Mouse (Mus musculus) common myeloid progenitor, adult 5-6 weeks (primary cell): ENCODE measurements at regions not wholly inside any gene's neighbourhood (a gene's known extent, or its start where the extent isn't known, plus 50 kb on each side); places are given as distances from the start of the nearest gene placed in this dataset.
A peak's percentile ranks its signal among the peaks of the same experiment; 100 is the strongest.
"Not testable (repeated sequence)": the region's sequence is repeated elsewhere in the genome, so short reads cannot be mapped to it uniquely, and the experiment has no call there.

ENCODE experiments used
- ATAC-seq: replicated peaks from 2 replicates; pipeline ENCODE4 v1.8.0; 2016; ENCODE audit warnings: low read depth, mild to moderate bottlenecking, moderate TSS enrichment, inconsistent platforms; ENCODE audit not compliant: poor library complexity, severe bottlenecking

- peak; percentile 66 for ATAC-seq
Measured at GRCm38 (mm10) chr6:95058017-95058416, 59.0 kb upstream of the Kbtbd8 start.

DNA sequence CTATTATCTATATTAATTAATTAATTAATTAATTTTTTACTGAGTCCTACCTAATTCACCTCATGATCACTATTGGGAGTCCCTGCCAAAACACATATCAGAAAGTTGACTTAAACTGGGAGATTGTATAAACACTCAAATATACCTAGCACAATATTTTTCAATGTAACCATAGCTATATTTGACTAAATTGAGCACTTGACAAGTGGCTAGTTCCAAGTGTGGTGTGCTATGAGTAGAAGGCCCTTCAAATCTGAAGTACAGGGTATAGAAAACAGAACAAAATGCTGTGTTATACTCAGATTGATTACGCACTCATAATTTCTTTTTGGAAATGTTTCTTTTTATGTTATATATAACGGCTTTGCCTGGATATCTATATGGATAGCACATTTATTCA lies 60.8 kb upstream of the Kbtbd8 start:
- no peak for ATAC-seq

- peak; percentile 85 for ATAC-seq
Measured at GRCm38 (mm10) chr6:95053717-95054382, 63.2 kb upstream of the Kbtbd8 start.

DNA sequence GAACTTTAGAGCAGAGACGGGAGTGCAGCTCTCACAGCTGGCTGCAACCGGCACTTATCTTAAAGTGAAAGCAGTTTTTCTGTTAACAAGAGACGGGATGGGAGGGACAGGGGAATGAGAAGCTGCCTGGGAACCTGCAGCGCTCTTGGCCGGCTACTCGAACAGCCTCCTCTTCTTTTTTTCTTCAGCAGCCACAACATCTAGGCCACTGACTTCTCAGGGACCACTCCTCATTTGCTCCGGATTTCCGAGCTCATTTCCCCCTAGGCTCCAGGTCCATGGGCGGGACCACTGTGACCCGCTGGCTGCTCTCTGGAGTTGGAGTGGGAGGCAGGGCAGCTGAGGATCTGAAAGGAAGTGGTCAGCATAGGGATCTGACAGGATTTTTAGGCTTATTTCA lies 75.7 kb upstream of the Kbtbd8 start:
- not testable (repeated sequence) for ATAC-seq

GRCm38 (mm10) chr6:95024239-95024638 lies 92.8 kb upstream of the Kbtbd8 start:
- ATAC-seq = no peak

DNA sequence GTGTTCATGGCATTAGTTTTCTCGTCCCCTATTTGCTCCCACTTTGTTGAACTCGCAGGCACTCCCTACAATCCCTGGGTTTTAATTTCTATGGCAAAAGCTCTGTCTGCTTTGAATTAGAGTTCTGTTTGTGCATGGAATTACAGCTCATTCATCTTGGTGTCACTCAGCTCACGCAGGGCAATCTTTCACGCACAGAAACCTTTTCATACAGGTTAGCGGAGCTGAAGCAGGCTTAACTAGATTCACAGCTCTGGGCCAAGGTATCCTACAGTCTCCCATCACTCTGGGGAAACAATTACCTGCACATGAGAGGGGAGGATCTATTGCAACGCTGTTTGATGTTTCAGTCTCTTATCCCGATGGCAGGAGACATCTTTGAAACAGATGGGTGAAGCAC lies 95.3 kb upstream of the Kbtbd8 start:
- ATAC-seq = no peak

GRCm38 (mm10) chr6:95017911-95018310 lies 99.1 kb upstream of the Kbtbd8 start:
- peak; percentile 50; the same call in 1 of the 2 replicates for ATAC-seq

- ATAC-seq = no peak
Measured at GRCm38 (mm10) chr6:95017484-95017883, 99.6 kb upstream of the Kbtbd8 start.

- no peak for ATAC-seq
Measured at GRCm38 (mm10) chr6:95013096-95013495, 103.9 kb upstream of the Kbtbd8 start.

GRCm38 (mm10) chr6:95006485-95006884 lies 110.6 kb upstream of the Kbtbd8 start:
- ATAC-seq = no peak

- ATAC-seq = no peak
Measured at GRCm38 (mm10) chr6:95003716-95004115, 113.3 kb upstream of the Kbtbd8 start.

DNA sequence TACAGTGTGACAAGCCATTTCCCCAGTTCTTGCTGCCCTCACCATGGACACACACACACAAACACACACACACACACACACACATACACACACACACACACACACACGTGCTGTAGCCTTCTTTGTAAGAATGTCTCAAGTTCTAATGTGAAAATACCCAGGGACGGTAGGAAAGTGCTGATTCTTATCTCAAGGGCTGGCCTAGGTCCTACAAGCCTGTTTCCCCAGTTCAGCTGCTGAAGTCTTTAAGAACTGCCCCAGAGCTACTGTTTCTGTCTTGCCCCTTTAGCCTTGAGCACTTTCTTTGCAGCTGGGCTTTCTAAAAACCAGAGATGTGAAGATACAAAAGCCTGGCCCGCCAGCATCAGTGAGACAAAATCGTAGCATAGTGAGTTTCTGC lies 117.5 kb upstream of the Kbtbd8 start:
- ATAC-seq = no peak

DNA sequence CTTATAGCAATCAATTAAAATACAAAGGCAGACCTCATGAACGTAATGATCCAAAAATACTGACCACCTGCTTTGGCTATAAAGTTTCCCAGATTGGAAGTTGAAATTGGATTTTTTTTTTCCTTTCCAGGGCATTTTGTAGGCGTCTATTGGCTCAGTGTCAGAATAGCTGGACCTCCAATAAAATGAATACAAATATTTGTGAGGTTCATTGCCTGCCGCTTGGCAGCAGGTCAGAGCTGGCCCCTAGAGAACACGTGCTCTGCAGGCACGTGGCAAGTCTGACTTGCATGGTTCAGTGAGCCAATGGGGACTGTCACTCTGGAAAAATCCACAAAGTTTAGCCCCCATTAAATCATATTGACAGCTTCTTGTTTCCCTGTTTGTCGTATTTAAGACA lies 118.0 kb upstream of the Kbtbd8 start:
- no peak for ATAC-seq

DNA sequence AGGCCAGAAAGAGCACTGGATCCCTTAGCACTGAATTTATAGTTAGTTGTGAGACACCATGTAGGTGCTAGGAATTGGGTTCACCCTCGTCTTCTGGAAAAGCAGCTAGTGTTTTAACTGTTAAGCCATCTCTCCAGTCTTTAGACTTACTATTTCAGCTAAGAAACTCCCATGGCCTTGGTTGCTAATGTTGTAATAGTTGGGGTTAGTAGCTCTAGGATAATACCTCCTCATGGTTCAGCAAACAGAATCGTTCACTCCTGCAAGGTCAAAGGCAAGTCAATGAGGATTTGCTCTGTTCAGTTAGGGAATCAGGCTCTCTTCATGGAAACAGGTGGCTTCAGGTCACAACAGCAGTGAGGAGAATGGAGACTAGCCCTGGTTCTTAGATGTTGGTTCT lies 118.7 kb upstream of the Kbtbd8 start:
- no peak for ATAC-seq

DNA sequence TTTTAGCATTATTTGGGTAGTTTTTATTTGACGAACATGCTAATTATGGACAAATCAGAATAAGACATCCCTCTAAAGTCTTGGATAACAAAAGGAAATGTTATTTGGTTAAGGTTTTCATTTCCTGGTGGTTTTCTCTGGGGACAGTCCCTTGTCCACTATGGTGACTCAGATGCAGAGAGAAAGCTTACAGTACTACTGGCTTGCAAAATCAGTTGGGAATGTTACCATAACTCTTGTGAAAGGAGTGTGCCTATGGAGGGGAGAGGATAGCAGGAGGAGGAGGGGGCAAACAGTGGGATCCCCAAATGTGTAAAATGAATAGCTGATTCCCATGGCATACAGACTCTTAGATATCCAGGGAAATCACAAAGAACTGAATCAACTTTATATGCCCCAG lies 122.7 kb upstream of the Kbtbd8 start:
- no peak for ATAC-seq

GRCm38 (mm10) chr6:94987427-94987826 lies 129.6 kb upstream of the Kbtbd8 start:
- no peak for ATAC-seq

- peak; percentile 79 for ATAC-seq
Measured at GRCm38 (mm10) chr6:94986346-94986745, 130.7 kb upstream of the Kbtbd8 start.

GRCm38 (mm10) chr6:94984411-94984895 lies 132.6 kb upstream of the Kbtbd8 start:
- no peak for ATAC-seq

GRCm38 (mm10) chr6:94968683-94969082 lies 148.4 kb upstream of the Kbtbd8 start:
- ATAC-seq = no peak

GRCm38 (mm10) chr6:94966962-94967361 lies 150.1 kb upstream of the Kbtbd8 start:
- peak; percentile 94 for ATAC-seq

- ATAC-seq = no peak; the same call in 1 of the 2 replicates
Measured at GRCm38 (mm10) chr6:94963204-94963603, 153.8 kb upstream of the Kbtbd8 start.

DNA sequence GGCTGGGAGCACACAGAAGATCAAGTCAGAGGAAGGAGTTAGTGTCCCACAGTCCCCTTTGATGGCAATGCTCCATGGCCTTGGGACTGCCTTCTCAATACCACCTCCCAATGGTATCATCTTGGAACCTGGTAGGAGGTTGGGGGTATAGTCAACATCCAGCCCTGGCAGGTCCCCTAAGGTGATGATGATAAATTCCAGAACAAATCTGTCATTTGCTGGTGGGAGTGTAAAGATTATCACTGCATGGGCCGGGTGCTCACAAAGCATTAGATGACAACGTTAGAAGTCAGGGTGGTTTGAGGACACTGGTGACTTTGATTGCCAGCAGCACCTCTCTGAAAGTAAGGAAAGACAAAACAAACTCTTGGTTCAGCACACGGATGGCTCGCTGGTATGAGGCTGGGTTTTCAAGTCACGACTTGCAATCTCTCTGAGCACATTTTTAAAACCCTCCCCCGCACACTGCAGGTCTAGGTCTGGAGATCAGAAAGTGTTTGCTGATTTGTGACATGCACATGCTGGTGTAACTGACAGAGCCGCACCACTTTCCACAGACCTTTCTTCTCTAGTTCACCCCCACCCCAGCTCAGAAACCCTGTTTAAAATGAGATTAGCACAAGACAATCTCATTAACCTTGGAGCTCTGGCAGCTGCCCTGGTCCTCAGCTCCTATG lies 154.5 kb upstream of the Kbtbd8 start:
- no peak for ATAC-seq
